Mouse (Mus musculus) embryo, embryonic 11 days (tissue): ENCODE results near the gene Aldh1a2.

Experiments used
- DNase-seq: peaks from one replicate; pipeline ENCODE4 v3.0.0-alpha.2; 2015

Gene Aldh1a2

DNA sequence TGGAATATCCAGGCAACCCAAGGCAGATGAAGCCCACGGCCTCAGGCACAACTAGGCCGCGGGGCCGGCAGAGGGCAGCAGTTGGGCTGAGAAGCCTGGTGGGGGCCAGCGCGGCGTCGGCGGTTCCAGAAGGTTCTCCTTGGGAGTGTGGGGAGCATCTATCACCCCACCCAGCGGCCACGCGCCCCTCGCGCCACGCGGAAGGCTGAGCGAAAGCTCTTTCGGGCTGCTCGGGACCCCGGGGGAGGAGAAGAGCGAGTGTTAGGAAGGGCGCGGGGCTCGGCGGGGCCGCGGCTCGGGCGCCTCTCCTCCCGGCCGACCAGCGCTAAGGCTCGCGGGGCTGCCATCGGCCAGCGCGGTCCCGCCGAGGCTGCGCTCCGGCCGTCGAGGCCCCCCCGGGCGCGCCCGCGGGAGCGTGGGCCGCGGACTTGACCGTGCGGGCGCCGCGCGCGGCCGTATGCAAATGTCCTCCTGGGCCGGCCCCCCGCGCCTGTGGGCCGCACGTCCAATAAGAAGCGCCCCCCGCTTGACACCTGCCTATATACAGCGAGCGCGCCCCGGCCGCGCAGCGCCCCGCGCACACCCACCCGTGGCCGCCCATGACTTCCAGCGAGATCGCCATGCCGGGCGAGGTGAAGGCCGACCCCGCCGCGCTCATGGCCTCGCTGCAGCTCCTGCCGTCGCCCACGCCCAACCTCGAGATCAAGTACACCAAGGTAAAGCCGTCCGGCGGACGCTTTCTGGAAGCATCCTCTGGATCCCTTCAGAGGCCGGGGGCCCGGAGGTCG is at the start of gene Aldh1a2:
Gene Aldh1a2 (plus strand): TSS at position 542 of the 788 bp plus-strand sequence.
- peak; percentile 83 for DNase-seq

DNA sequence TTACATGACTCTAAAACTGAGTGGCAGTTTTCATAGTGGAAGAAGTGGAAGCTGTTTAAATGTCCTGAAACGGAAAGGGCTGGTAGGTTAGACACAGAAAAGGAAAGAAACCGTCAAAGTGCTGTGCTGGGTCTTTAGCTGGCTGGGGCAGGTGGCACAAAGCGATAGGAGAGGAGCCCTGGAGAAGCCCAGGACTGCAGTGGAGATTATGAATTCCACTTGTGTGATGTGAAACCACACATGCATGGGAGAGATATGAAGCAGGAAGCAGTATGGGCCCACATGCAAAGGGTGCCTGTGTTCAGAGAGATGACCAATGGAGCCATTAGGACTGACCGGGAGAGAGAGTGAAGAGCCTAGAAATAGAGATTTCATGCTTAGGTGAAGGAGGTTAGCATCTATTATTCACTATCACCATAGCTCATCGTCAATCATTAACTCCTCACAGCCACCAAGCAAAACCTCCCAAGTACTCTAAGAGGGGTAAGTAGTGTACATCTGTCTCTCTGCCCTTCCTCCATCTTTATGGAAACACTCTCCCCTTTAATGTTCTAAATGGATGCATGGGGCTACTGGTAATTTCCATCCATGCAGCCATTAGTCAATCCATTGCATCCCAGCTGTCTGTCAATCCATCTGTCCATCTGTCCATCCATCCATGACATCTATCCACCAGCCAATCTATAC is 49.4 kb upstream of the Aldh1a2 start:
- DNase-seq = no peak

DNA sequence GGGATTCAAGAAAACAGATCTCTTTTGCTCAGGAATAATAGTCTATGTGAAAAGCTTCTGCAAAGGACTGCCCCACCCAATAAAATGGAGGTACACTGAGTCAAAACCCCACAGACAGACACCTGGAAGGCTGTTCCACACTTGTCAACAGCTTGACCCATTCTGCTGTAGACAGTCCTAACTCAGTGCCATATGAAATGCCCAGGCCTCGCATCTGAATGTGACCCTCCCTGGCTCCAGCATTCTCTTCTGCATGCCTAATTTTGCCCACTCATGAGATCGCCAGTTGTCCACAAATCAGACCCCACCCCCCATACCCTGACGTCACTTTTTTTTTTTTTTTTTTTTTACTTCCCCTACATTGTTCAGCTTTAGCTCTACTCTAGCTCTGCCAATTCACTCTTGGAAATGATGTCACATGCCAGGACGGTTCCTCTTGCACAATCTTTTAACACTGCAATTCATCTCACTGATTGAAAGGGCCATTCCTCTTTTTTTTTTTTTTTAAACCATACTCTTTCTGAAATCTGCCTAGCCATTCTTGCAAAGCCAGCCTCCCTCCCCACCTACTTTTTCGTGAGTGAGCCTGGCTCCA is 48.6 kb upstream of the Aldh1a2 start:
- DNase-seq = no peak

DNA sequence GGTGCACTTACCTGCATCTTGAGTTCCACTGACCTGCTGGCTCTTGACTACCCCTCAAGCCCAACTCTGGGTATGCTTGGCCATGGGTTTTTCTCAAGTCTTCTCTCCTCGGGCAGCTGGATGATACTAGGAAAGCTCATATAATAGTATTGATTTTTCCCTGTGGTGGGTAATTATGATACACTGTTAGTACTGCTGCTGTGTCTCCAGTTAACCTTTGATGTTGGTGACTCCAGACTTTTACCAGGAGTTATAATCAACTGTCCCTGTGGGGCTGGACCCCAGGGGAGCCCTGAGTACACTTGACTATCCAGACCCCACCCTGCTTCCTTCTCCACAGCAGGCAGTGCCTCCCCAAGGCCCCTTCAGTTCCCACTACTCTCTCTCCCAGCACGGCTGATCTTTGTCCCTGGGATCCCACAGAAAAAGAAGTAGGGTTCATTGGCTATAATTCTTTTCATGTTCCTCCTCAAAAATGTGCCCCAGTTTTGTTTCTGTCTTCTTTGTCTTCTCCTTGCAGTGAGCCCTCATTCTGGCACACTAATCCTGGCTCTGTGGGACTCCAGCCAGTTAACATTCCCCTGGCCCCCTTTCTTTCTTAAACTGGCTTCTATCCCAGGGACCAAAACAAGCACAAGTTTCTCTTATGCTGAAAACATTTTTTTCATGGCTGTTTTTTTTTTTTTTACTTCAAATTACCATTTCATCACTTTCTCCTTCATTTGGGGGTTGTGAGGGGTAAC is 47.9 kb upstream of the Aldh1a2 start:
- DNase-seq = no peak

DNA sequence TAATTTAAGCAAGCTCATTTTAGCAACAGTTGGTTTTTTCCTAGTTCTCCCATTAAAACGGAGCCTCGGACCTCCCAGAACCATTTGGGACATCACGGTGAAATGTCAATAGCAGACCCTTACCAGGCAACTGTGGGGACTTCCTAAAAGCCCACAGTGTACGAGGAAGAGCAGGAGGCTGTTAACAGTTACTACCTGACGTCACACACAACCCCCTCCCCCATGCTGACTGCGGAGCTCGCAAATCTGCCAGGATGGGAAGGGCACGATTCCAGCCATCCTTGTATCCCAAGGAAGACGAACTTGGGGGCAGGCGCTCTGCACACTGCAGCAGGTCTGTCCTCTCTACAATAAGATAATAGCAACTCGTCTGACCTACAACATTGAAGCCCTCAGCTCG is 47.1 kb upstream of the Aldh1a2 start, which contains the start of gene Aqp9:
Gene Aqp9 (minus strand): TSS at position 172 of the 400 bp plus-strand sequence.
- DNase-seq = peak; percentile 17

DNA sequence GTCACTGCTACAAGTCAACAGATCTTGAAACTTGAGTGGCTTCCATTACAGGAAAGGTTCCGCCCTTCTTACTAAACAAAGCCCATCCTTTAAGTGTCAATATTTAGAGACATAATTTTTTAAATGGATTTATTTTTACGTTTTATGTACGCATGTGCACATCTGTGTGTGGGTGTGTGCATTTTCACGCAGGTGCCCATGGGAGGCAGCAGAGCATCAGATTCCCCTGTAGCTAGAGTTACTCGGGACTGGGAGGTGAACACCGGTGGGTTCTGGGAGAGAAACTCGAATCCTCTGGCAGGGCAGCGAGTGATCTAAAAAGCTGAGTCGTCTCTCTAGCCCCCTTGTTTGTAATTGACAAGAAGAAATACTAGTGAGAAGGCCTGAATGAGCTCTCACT is 42.1 kb upstream of the Aldh1a2 start:
- peak; percentile 17 for DNase-seq

DNA sequence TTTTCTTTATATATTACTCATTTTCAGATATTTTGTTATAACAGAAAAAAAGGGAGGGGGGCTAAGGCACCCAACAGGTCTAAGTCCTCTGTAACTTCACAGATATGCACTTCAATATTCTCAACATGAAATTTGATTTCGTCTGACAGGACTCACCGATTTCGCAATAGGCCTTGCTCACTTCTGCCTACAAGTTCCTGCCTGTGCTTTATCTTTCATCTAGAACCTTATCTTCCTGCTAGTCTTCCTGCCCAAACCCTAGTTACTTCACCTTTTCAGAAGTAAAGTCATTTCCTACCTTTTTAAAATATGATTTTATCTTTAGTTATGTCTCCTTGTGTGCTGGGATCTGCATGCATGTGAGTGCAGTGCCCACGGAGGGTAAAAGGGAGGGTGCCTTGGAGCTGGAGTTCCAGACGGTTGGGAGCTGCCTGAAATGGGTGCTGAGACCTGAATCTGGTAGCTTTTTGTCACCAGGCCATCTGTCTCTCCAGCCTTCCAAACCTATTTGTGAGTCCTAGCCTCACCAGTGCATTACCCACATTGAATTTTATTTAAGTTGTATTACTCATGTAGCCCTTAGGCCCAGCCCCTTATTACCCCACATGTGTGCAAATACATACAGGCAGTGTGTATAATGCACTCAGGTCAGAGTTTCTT is 41.1 kb upstream of the Aldh1a2 start:
- no peak for DNase-seq

DNA sequence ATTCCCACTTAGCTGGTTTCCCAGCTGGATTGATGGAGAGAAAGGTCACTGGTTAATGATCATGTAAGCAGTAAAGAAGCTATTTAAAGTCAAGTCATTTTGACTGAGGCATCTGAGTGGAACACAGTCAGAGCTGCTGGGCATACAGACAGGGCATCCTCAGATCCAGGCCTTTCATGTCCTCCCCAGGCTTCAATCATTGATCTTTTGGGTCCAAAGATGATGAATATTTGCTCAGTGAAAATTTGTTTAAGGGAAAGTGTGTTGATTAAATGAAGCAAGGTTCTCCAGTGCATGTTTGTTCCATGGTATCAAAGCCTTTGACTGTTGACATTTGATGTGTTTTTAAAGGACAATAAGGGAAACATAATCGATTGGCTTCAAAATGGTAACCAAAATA is 39.9 kb upstream of the Aldh1a2 start:
- DNase-seq = no peak

DNA sequence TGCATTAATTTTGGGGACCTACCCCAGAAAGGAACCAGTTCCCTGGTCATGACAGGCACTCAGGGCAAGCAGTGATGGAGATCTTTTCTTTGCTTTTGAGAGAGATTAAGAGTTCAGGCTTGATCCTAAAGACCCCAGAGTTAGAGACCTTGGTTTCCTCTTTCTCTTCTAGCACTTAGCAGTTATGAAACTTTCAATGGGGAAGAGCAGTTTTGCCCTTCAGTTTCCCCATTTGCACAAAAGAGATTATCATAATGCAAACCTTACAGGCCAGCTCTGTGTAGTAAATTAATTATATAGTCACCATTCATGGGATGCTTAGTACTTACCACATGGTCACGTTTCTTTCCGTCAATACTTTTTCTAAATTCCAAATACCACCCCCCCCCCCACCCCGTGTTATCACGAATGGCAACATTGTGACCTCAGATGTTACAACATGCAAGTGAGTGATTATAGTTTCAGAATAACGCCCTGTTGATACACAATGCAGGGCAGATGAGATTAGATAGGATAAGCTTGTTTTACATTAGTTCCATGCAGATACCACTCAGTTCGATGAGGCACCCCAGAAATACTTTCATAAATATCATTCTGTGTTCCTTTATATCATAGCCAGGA is 36.2 kb upstream of the Aldh1a2 start:
- DNase-seq = no peak

DNA sequence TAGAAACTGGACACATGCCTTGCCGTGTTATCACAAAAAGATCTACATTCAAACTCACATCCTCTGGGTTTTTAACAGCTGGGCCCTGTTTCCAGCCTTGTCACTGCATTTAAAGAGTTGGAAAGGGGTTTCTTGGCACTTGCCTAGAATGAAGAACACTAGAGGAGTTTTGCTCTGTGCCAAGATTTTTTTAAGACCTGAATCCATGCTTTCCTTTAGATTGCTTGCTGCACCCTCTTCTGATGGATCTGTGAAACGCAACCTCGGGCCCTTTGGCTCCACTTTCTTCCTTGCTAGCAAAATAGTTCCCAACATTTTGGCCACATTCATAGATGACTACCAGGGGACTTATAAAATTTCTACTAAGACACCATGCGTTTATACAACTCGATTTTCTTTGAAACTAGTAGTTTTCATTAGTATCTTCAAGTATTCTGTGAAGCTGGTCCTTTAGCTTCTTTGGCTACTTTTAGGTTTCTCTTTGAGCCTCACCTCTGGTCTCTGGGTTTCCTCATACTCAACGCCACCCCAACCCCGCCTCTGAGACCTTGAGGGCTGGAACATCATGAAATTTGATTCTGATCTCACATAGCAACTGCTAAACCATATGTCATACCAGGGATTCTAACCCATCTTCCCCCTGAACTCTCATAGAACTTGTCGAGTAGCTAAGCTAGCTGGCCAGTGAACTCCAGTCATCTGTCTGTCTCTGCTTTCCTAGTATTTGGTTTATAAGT is 35.5 kb upstream of the Aldh1a2 start:
- no peak for DNase-seq

DNA sequence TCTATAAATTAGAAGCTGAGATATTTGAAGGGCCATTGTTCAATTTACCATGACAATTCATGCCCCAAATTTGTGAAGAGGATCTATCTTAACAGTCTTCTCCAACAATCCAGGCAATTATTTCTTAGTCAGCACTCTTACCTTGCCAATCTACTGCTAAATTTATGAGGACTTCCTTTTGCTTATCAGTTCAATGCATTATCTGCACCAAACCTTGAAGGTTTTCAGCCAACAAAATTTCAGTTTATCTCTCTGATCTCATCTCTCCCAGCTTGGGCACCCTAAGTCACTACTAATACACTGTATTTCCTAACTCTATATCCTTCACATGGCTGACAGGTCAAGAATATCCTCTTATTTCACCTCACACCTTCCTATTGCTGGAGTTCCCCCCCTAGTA is 30.3 kb upstream of the Aldh1a2 start:
- no peak for DNase-seq

DNA sequence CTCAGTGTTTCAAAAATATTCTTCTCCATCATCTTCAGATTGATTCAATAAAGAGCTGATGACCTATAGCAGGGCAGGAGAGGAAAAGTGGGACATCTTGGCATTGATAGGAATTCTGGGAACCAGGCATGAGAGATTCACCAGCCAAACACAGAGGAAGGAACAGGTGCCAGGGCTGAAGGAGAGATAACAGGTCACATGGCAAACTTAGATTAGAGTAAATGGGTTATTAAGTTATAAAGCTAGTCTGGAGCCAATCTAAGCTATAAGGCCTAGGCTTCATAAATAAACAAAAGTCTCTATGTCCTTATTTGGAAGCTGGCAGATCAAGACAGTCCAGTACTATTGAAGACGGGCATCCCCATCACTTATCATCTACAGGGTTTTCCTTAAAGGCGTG is 29.8 kb upstream of the Aldh1a2 start:
- no peak for DNase-seq

DNA sequence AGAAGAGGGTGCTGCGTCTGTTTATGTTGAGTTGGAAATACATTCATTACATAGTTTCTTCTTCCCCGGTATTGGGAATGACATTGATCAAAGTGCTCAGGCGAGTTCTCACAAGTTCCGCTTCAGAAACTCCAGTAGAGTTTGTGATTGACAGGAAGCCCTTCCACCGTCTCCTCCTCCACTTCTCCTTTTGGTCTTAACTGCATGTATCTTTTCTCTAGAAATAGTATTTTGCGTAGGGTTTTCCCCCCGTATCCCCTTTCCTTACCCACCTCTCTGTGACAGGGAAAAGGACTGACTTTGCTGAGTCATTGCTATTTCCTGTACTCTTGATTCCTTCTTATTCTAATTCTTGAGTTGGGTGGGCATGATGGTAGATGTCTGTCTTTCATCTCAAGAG is 28.2 kb upstream of the Aldh1a2 start:
- no peak for DNase-seq

DNA sequence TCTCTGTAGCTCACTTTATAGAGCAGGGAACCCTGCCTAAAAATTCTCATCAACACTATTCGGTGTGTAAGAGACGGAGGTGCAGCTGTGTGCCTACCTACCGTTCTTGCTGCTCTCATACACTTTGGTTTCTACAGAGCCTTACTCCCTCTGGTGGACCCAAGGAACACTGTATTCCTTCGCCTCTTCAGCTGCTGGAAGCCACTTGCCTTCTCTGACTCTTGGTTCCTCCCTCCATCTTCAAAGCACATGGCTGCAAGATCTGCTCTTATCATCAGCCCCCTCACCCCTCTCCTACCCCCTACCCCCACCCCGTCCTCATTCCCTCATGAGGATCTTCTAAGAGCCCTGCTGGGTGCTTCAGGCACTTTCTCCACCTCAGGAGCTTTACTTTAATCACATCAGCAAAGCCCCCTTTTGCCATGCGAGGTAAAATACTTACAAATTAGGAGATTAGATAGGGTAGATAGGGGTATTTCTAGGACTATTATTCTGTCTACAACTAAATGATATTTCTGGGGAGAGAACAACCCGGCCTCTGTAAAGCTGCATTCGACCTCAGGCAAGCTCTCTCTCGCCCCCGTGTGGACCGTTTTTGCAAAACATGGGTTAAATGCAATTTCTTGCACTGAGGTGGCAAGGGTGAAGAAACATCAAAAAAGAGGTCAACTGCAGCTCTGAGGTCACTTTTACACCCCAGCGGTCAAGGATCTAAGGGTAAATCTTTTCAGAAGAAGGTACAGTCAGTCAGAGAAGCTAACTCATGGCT is 26.8 kb upstream of the Aldh1a2 start:
- peak; percentile 83 for DNase-seq

DNA sequence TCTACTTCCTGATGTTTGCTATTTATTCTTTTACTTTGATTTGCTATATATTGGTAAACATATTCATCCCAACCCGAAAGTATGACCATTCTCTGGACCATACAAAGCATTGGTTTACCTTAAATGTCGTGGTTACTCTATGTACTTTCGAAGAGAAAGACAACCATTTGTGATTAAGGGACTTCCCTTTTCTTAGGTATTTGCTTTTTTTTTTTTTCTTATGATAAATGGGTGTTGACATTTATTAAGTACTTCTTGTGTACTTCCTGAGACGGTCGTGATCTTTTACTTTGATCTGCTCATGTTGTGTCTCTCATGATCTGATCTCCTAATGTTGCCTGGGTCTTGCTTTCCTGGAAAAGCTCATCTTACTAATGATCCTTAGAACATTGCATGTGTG is 16.8 kb upstream of the Aldh1a2 start:
- DNase-seq = no peak

DNA sequence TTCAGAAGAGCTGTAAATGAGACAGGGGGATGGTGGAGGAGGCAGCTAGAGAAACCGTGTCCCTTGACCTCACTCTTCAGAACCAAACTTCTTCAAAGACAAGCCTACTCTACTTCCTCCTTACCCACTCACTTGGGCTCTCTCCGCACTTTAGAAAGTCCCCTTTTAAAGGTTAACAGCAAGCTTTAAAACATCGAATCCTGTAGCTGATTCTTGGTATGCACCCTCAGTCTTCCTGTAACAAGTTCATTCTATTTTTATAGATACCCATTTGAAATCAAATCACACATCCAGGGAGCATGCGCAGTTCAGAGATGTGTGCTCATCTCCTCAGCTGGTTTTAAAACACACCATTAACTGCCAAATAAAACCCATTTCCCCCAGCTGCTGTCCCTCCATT is 13.3 kb upstream of the Aldh1a2 start:
- DNase-seq = no peak

DNA sequence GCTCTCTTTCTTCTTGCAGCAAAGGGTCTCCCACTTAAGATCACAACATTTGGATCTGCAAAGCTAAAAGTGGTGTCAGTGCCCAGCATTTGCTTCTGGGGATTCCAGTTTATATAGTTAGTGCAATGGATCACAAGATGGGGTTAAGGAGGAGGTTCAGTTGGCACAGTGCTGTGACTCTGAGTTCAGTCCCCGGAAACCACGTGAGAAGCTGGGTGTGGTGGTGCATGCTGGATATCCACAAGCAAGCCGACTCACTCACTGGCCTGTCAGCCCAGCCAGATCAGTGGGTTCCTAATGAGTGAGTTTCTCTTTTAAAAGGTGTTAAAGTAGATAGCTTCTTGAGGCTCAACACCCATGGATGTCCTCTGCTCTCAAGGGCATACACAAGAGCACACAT is 6.3 kb upstream of the Aldh1a2 start:
- DNase-seq = no peak

DNA sequence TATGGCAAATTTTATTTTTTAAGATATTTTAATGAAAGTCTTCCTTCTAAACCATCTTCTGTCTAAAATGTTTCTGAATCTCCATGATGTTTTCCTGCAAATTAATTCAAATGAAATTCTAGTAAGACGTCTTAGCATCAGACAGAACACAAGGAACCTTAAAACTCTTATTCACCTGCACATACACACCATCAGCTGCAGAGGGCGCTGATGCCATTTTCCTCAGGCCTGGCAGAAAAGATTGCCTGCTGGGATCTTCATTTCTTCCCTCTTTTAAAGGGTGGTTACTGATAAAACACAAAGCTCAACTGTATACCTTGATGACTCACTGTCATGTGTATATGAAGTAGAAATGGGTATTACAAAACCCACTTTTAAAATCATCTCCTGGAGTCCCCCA is 4.7 kb upstream of the Aldh1a2 start:
- DNase-seq = peak; percentile 55

DNA sequence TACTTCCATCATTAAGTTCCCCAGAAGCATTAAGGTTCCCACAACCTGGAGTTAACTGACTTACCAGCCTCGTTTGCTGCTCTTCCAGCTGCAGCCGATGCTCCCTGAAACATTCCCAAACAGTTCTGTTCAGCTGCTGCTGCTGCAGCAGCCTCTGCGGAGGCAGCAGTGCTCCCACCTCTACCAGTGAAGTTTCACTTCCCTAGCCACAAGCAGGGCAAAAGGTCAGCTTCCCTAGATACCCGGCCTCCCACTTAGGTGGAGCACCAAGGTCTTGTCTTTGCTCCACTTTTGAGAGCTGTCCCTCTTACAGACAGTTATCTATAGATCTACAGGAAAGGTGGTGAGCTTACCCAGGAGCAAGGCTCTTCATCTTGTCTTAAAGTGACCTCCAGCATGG is 2.0 kb upstream of the Aldh1a2 start:
- DNase-seq = no peak
